Mouse (Mus musculus) olfactory bulb, adult 2 months (tissue): Measurements from ENCODE around the gene Fga. TPM values are rescaled to one million over a fixed set of nuclear protein-coding genes. Genes with fewer than 3 reads are reported as not detected.

ENCODE experiments used
- H3K27ac ChIP-seq: fragments of 200-500 bp; 2 replicates; pipeline ENCODE4 v1.5.1; 2012; ENCODE audit warnings: low read depth, low read length; ENCODE audit not compliant: insufficient read depth
- H3K4me1 ChIP-seq: fragments of 200-500 bp; 2 replicates; pipeline ENCODE4 v1.6.1; 2012; ENCODE audit warnings: low read length; ENCODE audit not compliant: control insufficient read depth, insufficient read depth
- H3K4me3 ChIP-seq: fragments of 200-500 bp; 2 replicates; pipeline ENCODE4 v1.5.1; 2012; ENCODE audit warnings: mild to moderate bottlenecking, low read depth, low read length, moderate library complexity; ENCODE audit not compliant: insufficient read depth
- CTCF ChIP-seq: fragments of 200-500 bp; IDR thresholded peaks from 2 replicates; pipeline ENCODE4 v1.5.1; 2012; ENCODE audit warnings: low read depth, mild to moderate bottlenecking, low read length, moderate library complexity; ENCODE audit not compliant: insufficient read depth
- POLR2A ChIP-seq: fragments of 200-500 bp; IDR thresholded peaks from 2 replicates; pipeline ENCODE4 v1.6.1; 2012; ENCODE audit warnings: mild to moderate bottlenecking, low read depth, low read length, moderate library complexity; ENCODE audit not compliant: insufficient read depth
- WGBS: fragments of 180-500 bp; shearing (Covaris S2); methylation state at CpG from one replicate; pipeline ENCODE4 v1.1.7; 2018; 5-methylcytosine and 5-hydroxymethylcytosine counted together
- polyA plus RNA-seq: library from polyadenylated mRNA; stranded (reverse); fragments of >200 nt; gene quantifications from 2 replicates; pipeline ENCODE4 v1.2.4, GENCODE M21; 2012; ENCODE audit warnings: low replicate concordance; ENCODE audit not compliant: missing spikeins, insufficient read depth, insufficient read length

The Fga gene
- polyA plus RNA-seq, 1 experiment: not detected

GRCm38 (mm10) chr3:83016236-83016635 lies 9.6 kb upstream of the Fga start:
- WGBS: 96% methylated on average over 1 of the region's 1 CpGs
- no peak overlapping the region for H3K27ac ChIP-seq
- H3K4me3 ChIP-seq: no peak overlapping the region
- TF ChIP-seq POLR2A: no peak
- no peaks in the 10 kb centered on the region for H3K4me1 ChIP-seq

- TF ChIP-seq CTCF (no peak), POLR2A (no peak)
- WGBS: 89% methylated on average over 2 of the region's 2 CpGs
- no peak overlapping the region for H3K27ac ChIP-seq
- H3K4me3 ChIP-seq: no peak overlapping the region
- no peaks in the 10 kb centered on the region for H3K4me1 ChIP-seq
These were observed 5.5 kb upstream of the Fga start for GRCm38 (mm10) chr3:83020387-83020786.

GRCm38 (mm10) chr3:83021176-83021575 lies 4.7 kb upstream of the Fga start:
- H3K4me1 ChIP-seq: peaks cover 4% of the 10 kb centered on the region; the same call in 1 of the 2 replicates
- WGBS: 88% methylated on average over 5 of the region's 5 CpGs
- no peak overlapping the region for H3K4me3 ChIP-seq
- no peak for TF ChIP-seq CTCF
- no peak for TF ChIP-seq POLR2A
- H3K27ac ChIP-seq: no peak overlapping the region

- Histone ChIP-seq H3K4me1 (peaks cover 6% of the 10 kb centered on the region; the same call in 1 of the 2 replicates), H3K4me3 (no peak overlapping the region), H3K27ac (no peak overlapping the region)
- 57% methylated on average over 6 of the region's 6 CpGs for WGBS
- no peak for TF ChIP-seq CTCF
- TF ChIP-seq POLR2A: no peak
These were observed 840 bp upstream of the Fga start for GRCm38 (mm10) chr3:83025036-83025435.

- TF ChIP-seq CTCF: no peak
- no peak for TF ChIP-seq POLR2A
- WGBS: 26% methylated on average over 9 of the region's 9 CpGs
- H3K4me3 ChIP-seq: no peak overlapping the region
- H3K4me1 ChIP-seq: peaks cover 6% of the 10 kb centered on the region; the same call in 1 of the 2 replicates
- H3K27ac ChIP-seq: no peak overlapping the region
These were observed 1.8 kb downstream of the Fga start for GRCm38 (mm10) chr3:83027546-83028251.

- H3K4me3 ChIP-seq: no peak overlapping the region
- no peak for TF ChIP-seq POLR2A
- TF ChIP-seq CTCF: no peak
- H3K4me1 ChIP-seq: peaks cover 11% of the 10 kb centered on the region; the same call in 1 of the 2 replicates
- 87% methylated on average over 4 of the region's 4 CpGs for WGBS
- H3K27ac ChIP-seq: no peak overlapping the region
These were observed 4.5 kb downstream of the Fga start for GRCm38 (mm10) chr3:83030331-83030730.

GRCm38 (mm10) chr3:83032746-83033308 lies 7.0 kb downstream of the Fga start:
- no peak overlapping the region for H3K27ac ChIP-seq
- no peak overlapping the region for H3K4me3 ChIP-seq
- TF ChIP-seq POLR2A (no peak), CTCF (no peak)
- H3K4me1 ChIP-seq: 0 out of 2 replicates have a peak, but pooled peaks cover 5% of the 10 kb centered on the region
- 45% methylated on average over 13 of the region's 13 CpGs for WGBS

- H3K4me3 ChIP-seq: no peak overlapping the region
- TF ChIP-seq POLR2A: no peak
- TF ChIP-seq CTCF: no peak
- H3K27ac ChIP-seq: no peak overlapping the region
- WGBS: 92% methylated on average over 8 of the region's 8 CpGs
- 0 out of 2 replicates have a peak, but pooled peaks cover 5% of the 10 kb centered on the region for H3K4me1 ChIP-seq
These were observed 7.9 kb downstream of the Fga start for GRCm38 (mm10) chr3:83033801-83034200.

GRCm38 (mm10) chr3:83038865-83039264 lies 13.0 kb downstream of the Fga start:
- TF ChIP-seq POLR2A: no peak
- TF ChIP-seq CTCF: no peak
- H3K4me3 ChIP-seq: no peak overlapping the region
- H3K4me1 ChIP-seq: no peaks in the 10 kb centered on the region
- no peak overlapping the region for H3K27ac ChIP-seq
- WGBS: 74% methylated on average over 2 of the region's 2 CpGs
